Mouse (Mus musculus) gastrocnemius, adult 18-20 months (tissue): ENCODE measurements at regions not wholly inside any gene's neighbourhood (a gene's known extent, or its start where the extent isn't known, plus 50 kb on each side); places are given as distances from the start of the nearest gene placed in this dataset.

Source experiments
- DNase-seq: peaks from one replicate; pipeline ENCODE4 v3.0.0; 2021; ENCODE audit warnings: low spot score

- DNase-seq = no peak
Measured at GRCm38 (mm10) chr5:50570701-50571100, 511.9 kb upstream of the Adgra3 start.

GRCm38 (mm10) chr5:50551125-50551524 is 492.3 kb upstream of the Adgra3 start:
- DNase-seq = no peak

GRCm38 (mm10) chr5:50512539-50512938 is 453.7 kb upstream of the Adgra3 start:
- DNase-seq = no peak

- no peak for DNase-seq
Measured at GRCm38 (mm10) chr5:50509696-50510421, 451.1 kb upstream of the Adgra3 start.

GRCm38 (mm10) chr5:50490223-50490622 is 431.4 kb upstream of the Adgra3 start:
- no peak for DNase-seq

- DNase-seq = peak; percentile 7
Measured at GRCm38 (mm10) chr5:50476985-50477384, 418.2 kb upstream of the Adgra3 start.

- DNase-seq = no peak
Measured at GRCm38 (mm10) chr5:50461491-50461890, 402.7 kb upstream of the Adgra3 start.

DNA sequence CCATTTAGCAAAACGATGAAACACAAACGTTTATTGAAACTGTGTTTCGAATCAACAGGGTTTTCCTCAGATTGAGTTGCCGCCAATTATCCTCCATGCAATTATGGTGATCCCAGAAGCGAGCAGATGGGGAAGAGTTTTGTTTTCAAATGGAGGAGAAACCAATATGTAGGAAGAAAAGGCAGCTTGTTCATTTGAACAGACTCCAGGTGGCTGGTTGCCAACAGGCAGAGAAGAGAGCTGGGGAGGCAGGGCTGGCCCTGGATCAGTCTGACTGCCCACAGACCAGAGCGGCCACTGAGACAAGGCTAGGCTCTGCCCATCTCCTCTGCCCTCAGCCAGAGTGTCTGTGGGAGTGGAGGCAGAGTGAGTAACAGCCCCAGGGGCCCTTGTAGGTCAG is 398.8 kb upstream of the Adgra3 start:
- no peak for DNase-seq

DNA sequence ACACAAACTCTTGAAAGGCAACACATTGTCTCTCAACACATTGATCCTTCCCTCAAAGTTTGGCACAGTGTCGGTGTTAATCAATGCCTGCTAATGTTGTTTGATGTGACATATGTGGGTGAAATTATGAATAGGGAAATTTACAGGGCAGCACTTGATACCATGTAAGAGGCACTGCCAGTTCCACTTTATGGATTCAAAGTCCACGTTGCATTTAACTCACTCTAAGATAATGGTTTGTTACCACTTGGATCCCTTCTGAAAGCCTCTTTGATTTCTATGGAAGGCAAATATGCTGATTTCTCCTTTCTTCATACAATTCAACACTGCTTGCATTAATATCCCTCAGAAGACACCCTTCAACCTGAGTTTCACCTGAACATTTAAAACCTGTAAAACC is 395.6 kb upstream of the Adgra3 start:
- DNase-seq = no peak

- DNase-seq = no peak
Measured at GRCm38 (mm10) chr5:50406923-50407322, 348.1 kb upstream of the Adgra3 start.

DNA sequence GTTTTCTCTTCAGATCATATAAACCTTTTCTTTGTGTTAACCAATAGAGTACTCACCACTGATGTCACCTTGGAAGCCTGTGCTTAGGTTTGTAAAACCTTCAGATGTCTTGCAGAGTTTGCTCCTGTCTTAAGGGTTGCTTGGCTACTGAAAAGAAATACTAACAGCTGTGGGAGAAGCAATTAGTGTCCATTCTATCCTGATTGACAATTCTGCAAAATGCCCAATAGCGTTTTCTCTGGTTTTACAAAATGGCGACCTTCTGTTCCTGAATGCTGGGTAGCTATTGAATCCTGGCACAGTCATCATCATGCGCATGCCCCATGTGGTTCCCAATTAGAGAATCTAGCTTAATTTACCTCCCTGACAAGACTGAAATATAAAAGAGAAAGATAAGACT is 347.7 kb upstream of the Adgra3 start:
- DNase-seq = no peak
